Mouse (Mus musculus): ENCODE measurements around the gene Tnpo2.

GRCm38 (mm10) chr8:85036718-85037365 lies at the start of gene Tnpo2:
- TF ChIP-seq CTCF (IDR thresholded peaks at IDR 0.05; ENCODE audit: borderline replicate concordance, insufficient read depth, low read length) (no peak), POLR2A (IDR thresholded peaks at IDR 0.05; ENCODE audit: low read depth, low read length) (peak; percentile 69; the same call in 1 of the 2 replicates)

All from embryonic fibroblast, embryonic 13.5 days (primary cell).